Mouse (Mus musculus) MEL (cell line): ENCODE measurements around the gene Pou2f2. TPM values are rescaled to one million over a fixed set of nuclear protein-coding genes. Genes with fewer than 3 reads are reported as not detected.

Experiments used
- DNase-seq: peaks from one replicate; pipeline ENCODE4 v3.0.0; 2011; ENCODE audit warnings: low read depth, low spot score
- H3K27ac ChIP-seq: 2 replicates; pipeline ENCODE4 v1.5.1; 2012; ENCODE audit warnings: low read depth, mild to moderate bottlenecking, control low read depth, low read length, moderate library complexity; ENCODE audit not compliant: control insufficient read depth
- H3K27me3 ChIP-seq, 2 experiments: fragments of 150-350 bp in 1 of 2; sonication (generic) in 1 of 2; 2 replicates each; pipeline ENCODE4 v1.6.1; 2012; ENCODE audit warnings: low read length in 2 of 2, mild to moderate bottlenecking in 2 of 2, improper control_type of control experiment in 1 of 2, moderate library complexity in 1 of 2; ENCODE audit not compliant: insufficient read depth in 2 of 2, control insufficient read depth in 1 of 2
- H3K36me3 ChIP-seq, 2 experiments: 2 replicates each; pipeline ENCODE4 v1.6.1; 2012 to 2014; ENCODE audit warnings: low read length in 2 of 2, improper control_type of control experiment in 1 of 2, inconsistent platforms in 1 of 2, mild to moderate bottlenecking in 1 of 2; ENCODE audit not compliant: insufficient read depth in 2 of 2, control insufficient read depth in 1 of 2
- H3K4me1 ChIP-seq, 2 experiments: fragments of 150-350 bp in 1 of 2; sonication (generic) in 1 of 2; 2 replicates each; pipeline ENCODE4 v1.6.1; 2012; ENCODE audit warnings: low read length in 2 of 2, improper control_type of control experiment in 1 of 2, mild to moderate bottlenecking in 1 of 2; ENCODE audit not compliant: insufficient read depth in 2 of 2, control insufficient read depth in 1 of 2
- H3K4me3 ChIP-seq, 2 experiments: fragments of 150-350 bp in 1 of 2; sonication (generic) in 1 of 2; 2 replicates each; pipeline ENCODE4 v1.5.1; 2012; ENCODE audit warnings: low read depth in 2 of 2, low read length in 2 of 2, mild to moderate bottlenecking in 2 of 2, moderate library complexity in 2 of 2, control low read depth in 1 of 2, improper control_type of control experiment in 1 of 2; ENCODE audit not compliant: control insufficient read depth in 1 of 2, insufficient read depth in 1 of 2
- H3K79me2 ChIP-seq: 2 replicates; pipeline ENCODE4 v1.6.1; 2012; ENCODE audit warnings: mild to moderate bottlenecking, low read length, moderate library complexity; ENCODE audit not compliant: control insufficient read depth, poor library complexity, insufficient read depth
- H3K9ac ChIP-seq: 2 replicates; pipeline ENCODE4 v1.6.1; 2012; ENCODE audit warnings: low read depth, mild to moderate bottlenecking, control low read depth, low read length, moderate library complexity; ENCODE audit not compliant: control insufficient read depth, poor library complexity, severe bottlenecking
- H3K9me3 ChIP-seq: fragments of 150-350 bp; sonication (generic); replicated peaks from 2 replicates; pipeline ENCODE4 v1.6.1; 2012; ENCODE audit warnings: mild to moderate bottlenecking, low read length, improper control_type of control experiment, moderate library complexity; ENCODE audit not compliant: insufficient read depth
- CHD1 ChIP-seq: IDR thresholded peaks from 2 replicates; pipeline ENCODE4 v1.6.1; 2012; ENCODE audit warnings: low read depth, mild to moderate bottlenecking, inconsistent platforms, low read length, improper control_type of control experiment
- CTCF ChIP-seq, 3 experiments: IDR thresholded peaks in 2 of 3; conservative IDR thresholded peaks in 1 of 3; 2 replicates each; pipeline ENCODE4 v1.5.1; 2011 to 2012; ENCODE audit warnings: low read length in 3 of 3, low read depth in 2 of 3, mild to moderate bottlenecking in 2 of 3, improper control_type of control experiment in 1 of 3, inconsistent platforms in 1 of 3, mixed read lengths in 1 of 3, moderate library complexity in 1 of 3; ENCODE audit not compliant: control insufficient read depth in 1 of 3, insufficient read depth in 1 of 3, poor library complexity in 1 of 3, severe bottlenecking in 1 of 3
- E2F4 ChIP-seq: IDR thresholded peaks from 2 replicates; pipeline ENCODE4 v1.6.1; 2011; ENCODE audit warnings: low read depth, low read length, improper control_type of control experiment, borderline replicate concordance
- ELF1 ChIP-seq: IDR thresholded peaks from 2 replicates; pipeline ENCODE4 v1.6.1; 2014; ENCODE audit warnings: low read depth, mild to moderate bottlenecking, inconsistent platforms, low read length, improper control_type of control experiment, moderate library complexity
- EP300 ChIP-seq, 2 experiments: IDR thresholded peaks; 2 replicates each; pipeline ENCODE4 v1.6.1; 2011; ENCODE audit warnings: improper control_type of control experiment in 2 of 2, low read length in 2 of 2, low read depth in 1 of 2, mild to moderate bottlenecking in 1 of 2
- ETS1 ChIP-seq: IDR thresholded peaks from 2 replicates; pipeline ENCODE4 v1.6.1; 2012; ENCODE audit warnings: low read depth, mild to moderate bottlenecking, inconsistent platforms, low read length, improper control_type of control experiment, moderate library complexity
- GABPA ChIP-seq: IDR thresholded peaks from 2 replicates; pipeline ENCODE4 v1.6.1; 2012; ENCODE audit warnings: low read depth, mild to moderate bottlenecking, inconsistent platforms, low read length, improper control_type of control experiment, moderate library complexity
- GATA1 ChIP-seq: IDR thresholded peaks from 2 replicates; pipeline ENCODE4 v1.6.1; 2011; ENCODE audit warnings: low read depth, low read length, improper control_type of control experiment
- HCFC1 ChIP-seq: IDR thresholded peaks from 2 replicates; pipeline ENCODE4 v1.6.1; 2012; ENCODE audit warnings: low read depth, mild to moderate bottlenecking, inconsistent platforms, low read length, improper control_type of control experiment, moderate library complexity
- JUND ChIP-seq: IDR thresholded peaks from 2 replicates; pipeline ENCODE4 v1.6.1; 2011; ENCODE audit warnings: low read depth, mild to moderate bottlenecking, improper control_type of control experiment, low read length
- MAX ChIP-seq: IDR thresholded peaks from 2 replicates; pipeline ENCODE4 v1.6.1; 2011; ENCODE audit warnings: low read length, improper control_type of control experiment
- MAZ ChIP-seq: IDR thresholded peaks from 2 replicates; pipeline ENCODE4 v1.6.1; 2012; ENCODE audit warnings: low read depth, mild to moderate bottlenecking, inconsistent platforms, low read length, improper control_type of control experiment
- MEF2A ChIP-seq: IDR thresholded peaks from 2 replicates; pipeline ENCODE4 v1.6.1; 2014; ENCODE audit warnings: low read depth, mild to moderate bottlenecking, inconsistent platforms, low read length, improper control_type of control experiment; ENCODE audit not compliant: poor library complexity, insufficient replicate concordance, severe bottlenecking; ENCODE audit errors: extremely low read depth
- MYB ChIP-seq: IDR thresholded peaks from 2 replicates; pipeline ENCODE4 v1.6.1; 2011; ENCODE audit warnings: mild to moderate bottlenecking, low read depth, low read length, improper control_type of control experiment
- MYC ChIP-seq: IDR thresholded peaks from 2 replicates; pipeline ENCODE4 v1.6.1; 2011; ENCODE audit warnings: low read depth, mild to moderate bottlenecking, low read length, improper control_type of control experiment, moderate library complexity
- NELFE ChIP-seq: IDR thresholded peaks from 2 replicates; pipeline ENCODE4 v1.6.1; 2011; ENCODE audit warnings: low read depth, low read length, improper control_type of control experiment
- POLR2AphosphoS2 ChIP-seq: IDR thresholded peaks from 2 replicates; pipeline ENCODE4 v1.6.1; 2011; ENCODE audit warnings: low read length, improper control_type of control experiment
- POLR2AphosphoS5 ChIP-seq: IDR thresholded peaks from 2 replicates; pipeline ENCODE4 v1.6.1; 2012; ENCODE audit warnings: low read depth, borderline replicate concordance, mild to moderate bottlenecking, inconsistent platforms, low read length, moderate library complexity, mixed read lengths
- RAD21 ChIP-seq: IDR thresholded peaks from 2 replicates; pipeline ENCODE4 v1.6.1; 2011; ENCODE audit warnings: mild to moderate bottlenecking, low read depth, low read length, improper control_type of control experiment
- RCOR1 ChIP-seq: IDR thresholded peaks from 2 replicates; pipeline ENCODE4 v1.6.1; 2012; ENCODE audit warnings: low read depth, mild to moderate bottlenecking, inconsistent platforms, low read length, improper control_type of control experiment
- TAL1 ChIP-seq: IDR thresholded peaks from 2 replicates; pipeline ENCODE4 v1.6.1; 2012; ENCODE audit warnings: mild to moderate bottlenecking, inconsistent platforms, low read length, moderate library complexity, mixed read lengths
- TCF12 ChIP-seq: IDR thresholded peaks from 2 replicates; pipeline ENCODE4 v1.6.1; 2014; ENCODE audit warnings: low read depth, mild to moderate bottlenecking, inconsistent platforms, low read length, improper control_type of control experiment, moderate library complexity
- USF2 ChIP-seq, 2 experiments: IDR thresholded peaks; 2 replicates each; pipeline ENCODE4 v1.6.1; 2011 to 2012; ENCODE audit warnings: improper control_type of control experiment in 2 of 2, low read length in 2 of 2, borderline replicate concordance in 1 of 2, inconsistent platforms in 1 of 2, low read depth in 1 of 2, mild to moderate bottlenecking in 1 of 2; ENCODE audit not compliant: insufficient read depth in 1 of 2
- ZC3H11A ChIP-seq: IDR thresholded peaks from 2 replicates; pipeline ENCODE4 v1.6.1; 2012; ENCODE audit warnings: low read depth, mild to moderate bottlenecking, inconsistent platforms, low read length, improper control_type of control experiment
- ZKSCAN1 ChIP-seq: IDR thresholded peaks from 2 replicates; pipeline ENCODE4 v1.6.1; 2012; ENCODE audit warnings: low read depth, mild to moderate bottlenecking, inconsistent platforms, low read length, improper control_type of control experiment, moderate library complexity
- ZNF384 ChIP-seq: IDR thresholded peaks from 2 replicates; pipeline ENCODE4 v1.6.1; 2012; ENCODE audit warnings: low read depth, mild to moderate bottlenecking, inconsistent platforms, low read length, improper control_type of control experiment
- polyA plus RNA-seq, 2 experiments: library from polyadenylated mRNA; stranded (reverse) in 1 of 2; unstranded in 1 of 2; fragments of >175 nt in 1 of 2; fragments of >200 nt in 1 of 2; gene quantifications; 2 replicates each; pipeline versions ENCODE4 v1.2.1 to v1.2.4; 2012; ENCODE audit warnings: low replicate concordance in 2 of 2, low read depth in 1 of 2; ENCODE audit not compliant: insufficient read length in 2 of 2, insufficient read depth in 1 of 2, missing spikeins in 1 of 2
- total RNA-seq: library from RNA; depleted of rRNA; stranded (reverse); fragments of 300-350 nt; gene quantifications from 2 replicates; pipeline ENCODE4 v1.2.3, GENCODE M21; 2012

Gene Pou2f2
- total and polyA plus RNA-seq, 3 experiments: 0.73 to 6.4 TPM; not detected in 1

GRCm38 (mm10) chr7:25088531-25088930 lies 91.0 kb downstream of the Pou2f2 start:
- Histone ChIP-seq H3K36me3 (peaks cover 0 to 16% of the 10 kb centered on the region in 2 experiments; a peak in 2 of 4 replicates), H3K79me2 (no peaks in the 10 kb centered on the region), H3K9ac (no peak overlapping the region), H3K4me1 (peaks cover 3 to 18% of the 10 kb centered on the region in 2 experiments; a peak in 3 of 4 replicates), H3K4me3 (no peak overlapping the region), H3K9me3 (no peaks in the 10 kb centered on the region), H3K27ac (no peak overlapping the region), H3K27me3 (no peaks in the 10 kb centered on the region)
- TF ChIP-seq GATA1: no peak
- TF ChIP-seq GABPA: no peak
- no peak for TF ChIP-seq MAZ
- TF ChIP-seq TAL1: no peak
- TF ChIP-seq ZNF384: no peak
- TF ChIP-seq CHD1: no peak
- TF ChIP-seq ZKSCAN1: no peak
- no peak for TF ChIP-seq E2F4
- TF ChIP-seq RAD21: no peak
- no peak for TF ChIP-seq CTCF (IDR thresholded peaks at IDR 0.05 in 2 of 3, conservative IDR thresholded peaks at IDR 0.05 in 1 of 3; ENCODE audit: control insufficient read depth in 1 of 3, insufficient read depth in 1 of 3, low read depth in 2 of 3, low read length in 3 of 3, poor library complexity in 1 of 3, severe bottlenecking in 1 of 3)
- TF ChIP-seq EP300 (IDR thresholded peaks at IDR 0.05; ENCODE audit: low read depth in 1 of 2, low read length in 2 of 2): no peak
- no peak for TF ChIP-seq HCFC1
- DNase-seq: no peak

GRCm38 (mm10) chr7:25087972-25088371 lies 91.6 kb downstream of the Pou2f2 start:
- DNase-seq: no peak
- no peaks in the 10 kb centered on the region for H3K27me3 ChIP-seq

More at GRCm38 (mm10) chr7:25087972-25088371, 91.6 kb downstream of the Pou2f2 start:
- H3K4me3 ChIP-seq: no peak overlapping the region
- no peaks in the 10 kb centered on the region; the same call in 1 of the 2 replicates for H3K79me2 ChIP-seq
- peaks cover 2 to 22% of the 10 kb centered on the region in 2 experiments; a peak in 3 of 4 replicates for H3K36me3 ChIP-seq
- H3K9me3 ChIP-seq: no peaks in the 10 kb centered on the region
- H3K9ac ChIP-seq: no peak overlapping the region
- H3K27ac ChIP-seq: no peak overlapping the region
- TF ChIP-seq TCF12 (no peak), JUND (no peak), CTCF (IDR thresholded peaks at IDR 0.05 in 2 of 3, conservative IDR thresholded peaks at IDR 0.05 in 1 of 3; ENCODE audit: control insufficient read depth in 1 of 3, insufficient read depth in 1 of 3, low read depth in 2 of 3, low read length in 3 of 3, poor library complexity in 1 of 3, severe bottlenecking in 1 of 3) (no peak), MYC (no peak), RCOR1 (no peak), MEF2A (no peak), ELF1 (no peak), MYB (no peak), NELFE (no peak), ZNF384 (no peak), ETS1 (no peak), USF2 (IDR thresholded peaks at IDR 0.05; ENCODE audit: borderline replicate concordance in 1 of 2, insufficient read depth in 1 of 2, low read depth in 1 of 2, low read length in 2 of 2) (no peak), MAX (no peak), ZC3H11A (no peak), HCFC1 (no peak), POLR2AphosphoS2 (no peak), POLR2AphosphoS5 (no peak)
- H3K4me1 ChIP-seq: peaks cover 3 to 23% of the 10 kb centered on the region in 2 experiments; a peak in 3 of 4 replicates
